Mouse (Mus musculus) thymus, postnatal 0 days (tissue): ENCODE results near the gene Kitl. TPM values are rescaled to one million over a fixed set of nuclear protein-coding genes. Genes with fewer than 3 reads are reported as not detected.

Experiments
- DNase-seq: peaks from one replicate; pipeline ENCODE4 v3.0.0-alpha.2; 2015; ENCODE audit warnings: low spot score
- polyA plus RNA-seq: library from polyadenylated mRNA; unstranded; fragments of >200 nt; fragmentation: Nextera tagmentation; extraction: Ambion mirVana; gene quantifications from 2 replicates; pipeline ENCODE4 v1.2.1, GENCODE M21; 2015

Kitl gene
- polyA plus RNA-seq, 1 experiment from 2014 or later: 9.2 TPM

DNA sequence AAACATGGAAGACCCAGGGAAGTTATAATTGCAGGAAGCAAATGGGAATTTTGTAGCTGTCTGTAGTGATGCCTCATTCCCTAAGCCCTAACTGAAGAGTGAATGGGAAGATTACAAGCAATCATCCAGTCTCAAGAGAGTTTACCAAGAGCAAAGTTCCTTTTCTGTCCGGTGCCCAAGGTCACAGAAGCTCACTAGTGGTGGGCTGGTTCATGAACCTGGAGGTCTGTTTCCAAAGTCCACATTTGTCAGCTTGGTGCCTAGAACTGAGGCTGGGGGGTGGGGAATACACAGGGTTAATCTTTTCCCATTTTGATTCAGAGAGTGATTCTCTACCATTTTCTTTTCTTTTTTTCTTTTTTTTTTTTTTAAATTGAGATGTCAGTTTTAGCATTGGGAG, 11.3 kb downstream of the Kitl start:
- DNase-seq: no peak

GRCm38 (mm10) chr10:100030385-100030784, 15.0 kb downstream of the Kitl start:
- DNase-seq: no peak

- no peak for DNase-seq
Observed at GRCm38 (mm10) chr10:100030980-100031516, 15.6 kb downstream of the Kitl start.

DNA sequence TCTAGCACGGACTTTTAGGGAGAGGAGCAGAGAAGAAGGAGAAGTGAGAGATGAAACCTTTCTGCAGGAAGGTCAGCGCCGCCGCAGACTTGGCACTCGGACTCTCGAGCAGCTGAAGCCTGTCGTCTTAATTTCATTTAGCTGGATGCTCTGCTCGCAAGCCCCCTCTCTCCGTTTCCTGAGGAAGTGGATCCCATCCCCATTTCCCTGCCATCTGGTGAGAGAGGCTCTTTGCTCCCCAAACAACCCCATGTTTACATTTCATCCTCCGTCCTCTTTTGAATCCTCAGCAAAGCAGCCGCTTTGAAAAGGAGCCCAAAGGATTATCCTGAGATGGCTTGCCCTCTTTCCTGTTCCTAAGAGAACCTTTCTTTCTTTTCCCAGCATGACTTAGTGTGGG, 16.2 kb downstream of the Kitl start:
- no peak for DNase-seq

GRCm38 (mm10) chr10:100032566-100032965, 17.1 kb downstream of the Kitl start:
- DNase-seq: no peak

- no peak for DNase-seq
Observed at GRCm38 (mm10) chr10:100036021-100036420, 20.6 kb downstream of the Kitl start.

DNA sequence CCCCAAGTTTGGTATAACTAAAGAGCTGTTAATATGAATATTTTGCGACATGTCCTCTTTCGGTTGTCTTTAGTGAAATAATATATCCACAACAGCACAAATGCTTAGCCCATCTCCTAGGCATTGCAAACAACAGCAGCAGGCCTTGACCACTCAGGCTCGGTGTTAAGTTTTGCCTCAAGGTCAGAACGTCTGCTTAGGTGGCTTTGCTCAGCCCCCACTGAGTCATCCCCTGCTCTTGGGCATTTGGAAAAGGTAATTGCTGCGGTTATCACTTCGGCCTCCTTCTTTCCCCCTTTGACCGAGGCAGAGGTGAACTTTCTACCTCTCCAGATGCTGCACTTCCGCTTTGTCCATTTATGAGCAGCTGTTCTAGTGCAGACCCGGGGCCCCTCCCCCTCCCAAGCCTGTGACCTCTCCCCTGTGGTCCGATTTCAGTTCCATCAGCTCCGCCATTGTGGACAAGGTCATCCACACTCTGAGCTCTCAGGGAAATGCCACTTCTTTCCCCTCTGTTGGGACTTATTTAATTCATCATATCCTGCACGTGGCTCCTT, 23.0 kb downstream of the Kitl start:
- no peak for DNase-seq

- DNase-seq: no peak
Observed at GRCm38 (mm10) chr10:100038994-100039393, 23.6 kb downstream of the Kitl start.

GRCm38 (mm10) chr10:100043748-100044147, 28.3 kb downstream of the Kitl start:
- DNase-seq: no peak

- no peak for DNase-seq
Observed at GRCm38 (mm10) chr10:100044153-100044552, 28.7 kb downstream of the Kitl start.

GRCm38 (mm10) chr10:100051146-100051783, 35.8 kb downstream of the Kitl start:
- no peak for DNase-seq

- DNase-seq: no peak
Observed at GRCm38 (mm10) chr10:100052404-100052803, 37.0 kb downstream of the Kitl start.

DNA sequence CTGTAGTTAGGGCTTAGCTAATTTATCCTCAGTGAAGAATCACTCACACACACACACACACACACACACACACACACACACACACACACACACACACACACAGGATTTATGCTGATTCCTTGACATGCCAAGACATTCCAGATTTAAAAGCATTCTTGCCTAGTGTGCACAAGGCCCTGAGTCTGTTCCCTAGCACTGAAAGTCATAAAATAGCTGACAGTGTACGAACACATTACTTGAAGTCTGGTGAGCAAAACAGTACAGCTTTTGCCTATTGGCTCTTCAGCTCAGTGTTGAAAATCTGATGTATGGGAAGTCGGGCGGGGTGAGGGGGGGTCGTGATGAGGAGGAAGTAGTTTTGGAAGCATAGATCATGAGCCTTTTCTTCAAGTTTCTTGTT, 37.5 kb downstream of the Kitl start:
- no peak for DNase-seq

- no peak for DNase-seq
Observed at GRCm38 (mm10) chr10:100054006-100054405, 38.6 kb downstream of the Kitl start.

- DNase-seq: no peak
Observed at GRCm38 (mm10) chr10:100055082-100055481, 39.7 kb downstream of the Kitl start.

- DNase-seq: no peak
Observed at GRCm38 (mm10) chr10:100057106-100057623, 41.7 kb downstream of the Kitl start.

- no peak for DNase-seq
Observed at GRCm38 (mm10) chr10:100059356-100059755, 43.9 kb downstream of the Kitl start.

DNA sequence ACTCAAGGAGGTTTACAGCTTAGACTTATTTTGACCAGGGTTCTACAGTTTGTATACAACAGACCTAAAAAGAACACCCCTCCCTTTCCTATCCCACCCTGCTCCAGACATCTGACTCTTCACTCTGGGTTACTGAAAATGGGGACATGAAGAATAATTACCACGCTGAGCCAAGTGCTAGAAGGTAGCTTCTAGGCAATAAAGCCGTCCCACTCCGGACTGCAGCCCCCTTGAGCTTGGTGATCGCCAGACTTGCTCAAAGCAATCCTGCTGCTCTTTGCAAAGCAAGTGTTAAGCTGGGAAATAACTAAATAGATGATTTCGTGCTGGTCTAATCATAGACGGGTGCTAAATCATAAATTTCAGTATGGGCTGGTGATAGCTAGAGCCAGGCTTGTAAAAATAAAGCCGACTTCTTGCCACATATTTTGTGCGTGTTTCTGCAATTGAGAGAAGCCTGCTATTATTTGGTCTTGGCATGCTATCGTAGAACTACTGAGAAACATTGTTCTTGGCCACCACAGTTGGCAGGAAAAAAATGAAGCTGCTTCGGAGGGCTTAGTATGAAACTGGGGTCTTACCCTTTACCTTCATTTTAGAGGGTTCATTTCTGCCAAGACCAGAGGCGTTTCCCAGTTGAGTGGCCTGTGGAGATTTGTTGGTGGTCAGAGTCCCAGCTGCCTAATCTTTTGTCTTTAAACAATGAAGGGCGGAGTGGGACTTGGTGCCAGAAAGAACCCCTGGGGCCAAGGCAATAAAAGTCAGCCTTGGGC, 50.3 kb downstream of the Kitl start:
- no peak for DNase-seq

- no peak for DNase-seq
Observed at GRCm38 (mm10) chr10:100066374-100066773, 50.9 kb downstream of the Kitl start.

DNA sequence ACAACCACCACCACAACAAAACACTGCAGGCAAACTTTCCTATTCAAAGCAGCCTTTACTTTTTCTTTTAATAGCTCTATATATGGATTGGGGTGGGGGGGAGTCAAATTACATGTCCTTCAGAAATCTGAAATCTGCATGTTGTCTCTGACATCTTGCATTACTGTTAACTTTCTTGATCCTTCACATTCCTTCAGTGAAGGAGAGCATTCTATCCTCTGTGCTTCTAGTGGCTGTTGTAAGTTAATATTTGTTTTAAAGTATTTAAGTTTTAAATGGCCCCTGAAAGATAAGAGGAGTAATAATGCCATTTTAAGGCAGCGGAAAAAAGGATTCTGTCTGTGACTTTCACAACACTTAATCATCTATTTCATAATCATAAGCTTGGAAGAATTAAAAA, 57.2 kb downstream of the Kitl start:
- DNase-seq: no peak

GRCm38 (mm10) chr10:100073092-100073491, 57.7 kb downstream of the Kitl start:
- no peak for DNase-seq

- no peak for DNase-seq
Observed at GRCm38 (mm10) chr10:100101115-100101514, 85.7 kb downstream of the Kitl start.
